Mouse (Mus musculus) layer of hippocampus, adult 9-11 months (tissue): ENCODE data around the gene Nup210.

Experiments used
- DNase-seq: peaks from one replicate; pipeline ENCODE4 v3.0.0; 2022

Nup210 gene

DNA sequence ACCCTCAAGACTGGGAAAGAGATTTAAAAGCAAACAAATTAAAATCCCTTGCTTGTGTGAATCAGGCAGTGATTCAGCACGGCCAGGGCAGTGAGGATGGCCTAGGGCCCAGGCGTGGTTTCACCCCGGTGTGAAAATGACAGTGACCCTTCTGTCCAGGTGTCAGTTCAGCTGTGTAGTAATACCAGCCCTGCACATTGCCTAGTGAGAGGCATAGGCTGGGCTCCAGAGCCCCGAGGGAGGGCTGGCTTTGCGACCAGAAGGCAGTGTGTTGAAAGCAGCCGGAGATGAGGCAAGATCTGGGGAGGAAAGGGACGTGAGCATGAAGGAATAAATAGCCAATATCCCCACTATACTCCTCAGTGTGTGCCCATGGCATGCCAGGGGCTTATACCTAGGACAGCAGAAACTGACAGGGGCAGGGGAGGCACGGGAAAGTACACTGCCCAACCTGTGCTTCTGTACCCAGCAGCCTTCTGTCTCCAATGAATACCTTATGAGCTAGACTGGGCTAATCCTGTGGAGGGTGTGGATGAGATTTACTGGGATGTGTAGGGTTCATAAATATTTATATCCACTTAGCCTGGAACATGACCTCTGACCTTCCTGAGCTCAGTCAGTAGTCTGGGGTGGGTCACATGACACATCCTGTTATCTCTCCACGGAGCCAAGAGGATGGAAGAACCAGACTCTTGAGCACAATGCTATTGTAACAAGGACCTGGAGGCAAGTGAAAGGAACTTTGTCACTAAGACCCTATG, 102.3 kb downstream of the Nup210 start:
- no peak for DNase-seq

DNA sequence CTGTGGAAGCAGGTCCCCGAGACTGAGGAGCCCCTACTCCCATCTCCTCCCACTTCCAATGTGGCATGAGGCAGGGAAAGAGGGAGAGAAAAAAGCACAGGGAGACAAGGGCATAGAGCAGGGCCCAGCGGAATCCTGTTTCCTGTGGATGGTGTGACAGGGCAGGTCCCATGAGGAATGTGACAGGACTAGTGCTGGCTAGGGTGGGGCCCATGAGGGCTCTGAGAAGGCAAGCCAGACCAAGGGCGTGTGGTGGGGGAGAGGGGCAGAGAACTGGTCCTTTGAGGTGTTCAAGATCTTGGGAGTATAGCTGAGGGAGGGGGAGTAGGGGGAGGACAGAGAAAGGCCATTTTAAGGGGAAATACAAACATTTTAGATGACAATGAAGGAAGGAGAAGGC, 104.2 kb downstream of the Nup210 start:
- DNase-seq = no peak

DNA sequence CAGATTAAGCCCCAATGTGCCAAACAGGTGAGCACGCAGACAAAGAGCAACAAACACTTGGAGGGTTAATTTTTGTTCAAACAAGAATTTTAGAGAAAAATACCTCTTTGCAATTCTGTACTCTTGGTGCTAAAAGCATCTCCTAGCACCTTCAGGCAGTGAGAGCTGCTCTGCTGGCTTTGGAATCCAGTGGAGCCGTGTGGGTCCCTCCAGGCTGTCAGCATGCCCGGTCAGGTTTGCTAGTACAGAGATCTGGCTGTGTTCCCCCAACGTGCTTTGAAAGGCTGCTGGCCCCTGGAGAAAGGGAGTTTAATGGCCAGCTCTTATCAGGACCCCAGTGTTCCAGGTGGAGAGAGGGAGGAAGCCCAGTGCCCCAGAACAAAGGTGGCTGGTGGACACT, 105.1 kb downstream of the Nup210 start:
- DNase-seq = no peak

DNA sequence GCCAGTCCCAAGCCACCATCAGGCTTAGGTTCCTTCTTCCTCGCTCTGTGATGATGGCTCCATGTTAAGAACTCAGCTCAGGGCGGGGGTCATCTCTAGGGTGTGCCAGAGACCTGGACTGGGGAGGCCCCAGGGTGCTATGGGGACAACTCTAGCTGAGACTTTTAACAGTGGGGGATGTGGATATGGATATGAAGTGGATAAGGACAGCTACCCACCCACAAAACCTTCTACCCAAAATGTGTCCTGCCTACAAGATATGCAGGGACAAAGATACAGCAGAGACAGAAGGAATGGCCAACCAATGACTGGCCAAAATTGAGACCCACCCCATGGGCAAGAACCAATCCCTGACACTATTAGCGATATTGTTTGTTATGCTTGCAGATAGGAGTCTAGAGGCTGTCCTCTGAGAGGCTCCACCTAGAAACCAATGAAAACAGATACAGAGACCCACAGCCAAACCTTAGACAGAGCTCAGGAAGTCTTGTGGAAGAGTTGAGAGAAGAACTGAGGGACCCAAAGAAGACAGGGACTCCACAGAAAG, 108.3 kb downstream of the Nup210 start:
- no peak for DNase-seq

DNA sequence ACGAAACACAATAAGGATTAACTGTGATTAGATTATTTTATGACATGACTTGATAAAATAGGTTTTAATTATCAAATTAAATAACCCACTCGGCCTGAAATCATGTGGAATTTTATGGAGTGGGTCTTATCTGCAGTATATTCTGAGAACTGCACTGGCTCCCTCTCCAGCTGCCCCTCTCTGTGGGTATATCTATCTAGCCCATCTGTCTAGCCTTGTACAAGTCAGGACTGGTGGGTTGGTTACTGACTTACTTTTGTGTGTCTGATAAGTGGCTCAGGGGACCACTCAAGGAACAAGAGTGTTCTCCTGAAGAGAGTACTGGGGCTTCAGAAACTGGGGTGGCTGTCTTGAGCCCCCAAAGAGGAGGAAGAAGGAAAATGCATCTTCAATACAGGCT, 109.4 kb downstream of the Nup210 start:
- DNase-seq = no peak

DNA sequence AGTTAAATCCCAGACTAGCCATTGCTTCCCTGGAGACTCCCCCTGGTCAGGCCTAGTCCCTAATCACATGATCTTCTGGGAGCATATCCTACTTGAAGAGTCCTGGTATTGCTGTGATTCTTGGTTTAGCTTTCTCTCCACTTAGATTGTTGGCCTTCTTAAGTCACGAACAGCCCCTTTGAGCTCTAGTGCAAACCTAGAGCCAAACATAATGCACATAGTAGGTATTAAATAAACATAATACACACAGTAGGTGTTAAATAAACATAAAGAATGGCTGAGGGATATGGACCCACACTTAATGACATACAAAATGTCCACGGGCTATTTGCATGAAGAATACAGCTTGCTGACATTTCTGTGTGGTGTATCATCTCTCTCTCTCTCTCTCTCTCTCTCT, 112.5 kb downstream of the Nup210 start:
- DNase-seq = no peak

DNA sequence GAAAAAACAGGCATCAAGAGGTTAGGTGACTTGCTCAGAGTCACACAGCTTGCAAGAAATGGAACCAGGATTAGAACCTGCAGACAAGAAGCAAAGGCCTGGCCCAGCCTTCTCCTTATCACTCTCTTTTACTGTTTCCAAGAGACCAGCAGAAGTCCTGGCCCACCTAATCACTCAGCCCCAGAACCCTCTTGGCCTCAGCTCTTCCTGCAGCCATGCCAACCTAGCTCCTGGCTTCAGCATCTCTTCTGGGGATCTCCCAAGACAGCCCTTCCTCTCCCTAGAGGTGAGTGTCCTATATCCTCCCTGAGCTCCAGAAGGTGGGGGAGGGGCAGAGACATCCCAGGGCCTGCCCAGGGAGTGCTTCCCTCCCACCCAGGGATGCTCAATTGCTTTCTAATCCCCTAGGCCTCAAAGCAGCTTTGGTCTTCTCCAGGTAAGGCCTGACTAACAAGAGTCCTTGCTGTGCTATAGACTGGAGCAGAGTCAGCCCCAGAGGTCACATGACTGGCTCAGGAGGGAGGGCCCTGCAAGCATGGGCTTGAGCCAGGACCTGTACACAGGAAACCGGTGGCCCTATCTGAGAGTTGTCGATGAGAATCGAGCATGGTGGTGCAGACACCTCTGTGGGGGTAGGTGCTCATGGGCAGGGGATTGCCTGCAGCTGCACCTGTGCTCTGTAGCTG, 113.2 kb downstream of the Nup210 start:
- no peak for DNase-seq

DNA sequence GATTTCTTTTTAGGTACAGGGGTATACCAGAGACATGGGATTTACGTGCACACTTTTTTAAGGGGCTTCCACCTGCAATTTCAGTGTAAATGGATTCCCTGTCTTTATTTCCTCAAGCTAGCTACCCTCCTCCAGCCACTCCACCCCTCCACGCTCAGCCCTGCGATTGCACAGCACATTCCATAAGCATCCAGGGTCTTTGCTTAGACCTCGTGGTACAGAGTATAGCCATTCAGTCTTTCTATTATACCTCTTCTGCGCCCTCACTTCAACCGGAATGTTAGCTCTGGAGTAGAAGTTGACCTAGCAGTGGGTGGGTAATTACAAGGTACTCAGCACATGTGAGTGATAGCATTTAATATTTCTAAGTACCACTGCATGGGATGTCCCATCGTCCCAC, 115.1 kb downstream of the Nup210 start:
- DNase-seq = no peak

DNA sequence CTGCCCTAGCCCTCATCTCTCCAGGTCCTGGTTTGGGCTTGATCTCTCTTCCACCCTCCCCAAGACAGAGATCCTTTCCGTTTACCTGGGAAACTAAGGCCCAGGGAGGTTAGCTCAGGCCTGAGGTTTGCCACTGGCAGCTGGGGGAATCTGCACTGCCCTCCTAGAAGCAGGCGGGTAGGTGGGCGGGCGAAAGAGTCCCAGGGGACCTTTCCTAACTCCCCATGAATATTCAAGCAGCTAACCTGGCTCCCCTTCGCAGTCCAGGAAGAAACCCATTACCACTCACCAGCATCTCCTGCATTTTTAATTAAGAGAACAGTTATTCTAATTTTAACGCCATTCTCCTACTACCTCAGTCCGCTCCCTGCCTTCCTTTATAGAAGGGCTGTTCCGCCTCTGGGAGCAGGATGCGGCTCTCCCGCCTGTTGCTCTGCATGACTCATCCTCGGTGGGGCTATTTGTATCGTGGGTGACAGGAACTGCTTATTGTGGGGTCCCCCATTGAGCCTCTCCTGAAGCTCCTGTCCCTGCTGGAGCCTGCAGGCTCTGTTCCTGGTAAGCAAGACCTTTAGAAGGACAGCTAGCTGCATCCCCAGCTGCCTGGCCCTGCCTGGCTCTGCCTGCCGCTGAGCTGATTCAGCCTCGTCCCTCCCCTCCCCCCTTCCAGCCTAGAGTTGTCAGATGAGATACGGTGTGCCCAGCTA, 115.7 kb downstream of the Nup210 start:
- DNase-seq = peak; percentile 76

DNA sequence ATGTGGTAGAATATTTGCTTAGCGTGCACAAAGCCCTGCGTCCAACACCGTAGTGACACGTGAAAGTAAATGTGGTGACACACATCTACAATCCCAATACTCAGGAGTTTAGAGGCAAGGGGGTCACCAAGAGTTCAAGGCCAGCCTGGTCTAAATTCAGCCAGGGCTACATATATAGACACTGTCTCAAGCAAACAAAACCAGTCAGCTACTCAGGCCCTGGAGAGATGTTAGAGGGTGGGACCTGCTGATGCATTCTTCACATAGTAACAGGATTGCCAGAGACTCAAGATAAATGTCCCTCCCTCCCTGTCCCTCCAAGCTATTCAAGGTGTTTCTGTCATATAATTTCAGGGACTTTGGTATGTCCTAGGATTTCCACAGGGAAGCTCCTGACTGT, 117.5 kb downstream of the Nup210 start:
- DNase-seq = no peak

DNA sequence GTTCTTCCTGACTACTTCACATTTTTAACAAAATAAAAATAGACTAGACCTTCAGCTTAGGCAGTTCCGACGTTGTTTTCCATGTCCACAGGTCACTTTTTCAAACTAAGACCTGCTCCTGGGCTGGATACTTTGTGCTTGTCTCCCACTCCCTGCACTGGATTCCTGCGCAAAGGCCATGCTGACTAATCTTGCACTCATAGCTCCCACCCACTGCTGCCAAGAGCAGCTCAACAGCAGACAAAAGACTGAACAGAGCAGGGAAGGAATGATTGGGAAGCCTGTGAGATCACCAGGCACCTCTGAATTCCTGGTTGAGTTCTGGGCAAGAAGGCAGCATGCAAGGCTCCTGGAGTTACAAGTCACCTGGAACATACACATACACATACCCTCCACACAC, 119.6 kb downstream of the Nup210 start:
- no peak for DNase-seq

DNA sequence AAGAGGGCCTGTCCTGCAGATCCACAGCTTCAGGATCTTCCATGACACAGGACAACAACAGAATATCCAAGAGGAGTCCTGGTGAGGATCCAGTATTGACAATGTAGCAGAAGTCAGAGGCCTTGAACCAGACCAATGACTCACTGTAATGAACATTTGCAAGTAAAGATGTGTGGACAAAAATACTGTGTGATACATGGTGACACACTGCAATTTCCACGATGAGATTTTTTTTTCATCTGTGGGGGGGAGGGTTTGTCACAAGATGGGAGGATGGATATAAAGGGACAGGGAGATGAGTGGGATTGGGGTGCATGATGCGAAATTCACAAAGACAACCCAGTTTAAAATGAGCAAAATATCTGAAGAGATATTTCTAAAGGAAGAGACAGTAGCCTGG, 120.4 kb downstream of the Nup210 start:
- no peak for DNase-seq

DNA sequence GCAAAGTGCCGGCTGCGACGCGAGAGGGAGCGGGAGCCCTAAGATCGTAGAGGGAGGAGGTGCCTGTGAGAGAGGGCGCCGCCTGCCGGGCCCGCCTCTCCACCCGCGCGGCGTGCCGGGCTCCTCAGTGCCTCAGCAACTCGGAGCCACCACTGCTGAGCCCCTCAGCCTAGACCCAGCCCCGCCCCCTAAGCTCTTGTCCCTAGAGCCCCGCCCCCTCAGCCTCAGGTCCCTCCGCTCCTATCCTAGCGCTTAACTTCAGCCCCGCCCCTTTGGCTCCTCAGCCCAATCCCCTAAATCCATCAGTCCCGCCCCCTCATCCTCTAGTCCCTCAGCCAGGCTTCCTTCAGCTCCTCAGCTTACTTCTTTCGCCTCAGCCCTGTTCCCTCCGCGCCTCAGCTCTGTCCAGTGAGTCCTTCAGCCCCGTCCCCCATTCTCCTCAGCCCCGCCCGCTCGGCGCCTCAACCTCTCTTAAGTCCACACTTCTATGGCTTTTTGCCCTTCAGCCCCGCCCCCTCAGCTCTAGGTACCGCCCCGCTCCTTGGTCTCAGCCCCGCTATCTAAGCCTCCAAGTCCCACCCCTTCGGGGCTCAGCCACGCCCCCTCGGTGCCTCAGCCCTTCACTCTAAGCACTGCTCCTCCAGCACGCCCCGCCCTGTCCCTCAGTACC, 127.8 kb downstream of the Nup210 start, which contains the start of gene Iqsec1:
TSS of gene Iqsec1 (minus strand) at position 38 of the 670 bp plus-strand sequence.
- DNase-seq = peak; percentile 90

DNA sequence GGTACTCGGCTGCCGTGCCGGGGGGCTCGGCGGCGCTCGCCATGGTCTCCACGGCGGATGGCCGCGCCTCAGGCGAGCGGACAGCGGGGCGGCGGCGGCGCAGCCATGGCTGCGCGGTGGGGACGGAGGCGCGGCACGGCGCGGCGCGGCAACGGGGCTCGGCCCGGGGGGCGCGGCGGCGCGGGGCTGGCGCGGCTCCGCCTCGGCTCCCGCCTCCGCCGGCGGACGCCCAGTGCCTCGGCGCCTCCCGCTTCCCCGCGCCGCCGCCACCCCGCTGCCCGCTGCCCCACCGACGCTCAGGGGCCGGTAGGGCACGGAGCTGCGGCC, 128.4 kb downstream of the Nup210 start:
- no peak for DNase-seq

DNA sequence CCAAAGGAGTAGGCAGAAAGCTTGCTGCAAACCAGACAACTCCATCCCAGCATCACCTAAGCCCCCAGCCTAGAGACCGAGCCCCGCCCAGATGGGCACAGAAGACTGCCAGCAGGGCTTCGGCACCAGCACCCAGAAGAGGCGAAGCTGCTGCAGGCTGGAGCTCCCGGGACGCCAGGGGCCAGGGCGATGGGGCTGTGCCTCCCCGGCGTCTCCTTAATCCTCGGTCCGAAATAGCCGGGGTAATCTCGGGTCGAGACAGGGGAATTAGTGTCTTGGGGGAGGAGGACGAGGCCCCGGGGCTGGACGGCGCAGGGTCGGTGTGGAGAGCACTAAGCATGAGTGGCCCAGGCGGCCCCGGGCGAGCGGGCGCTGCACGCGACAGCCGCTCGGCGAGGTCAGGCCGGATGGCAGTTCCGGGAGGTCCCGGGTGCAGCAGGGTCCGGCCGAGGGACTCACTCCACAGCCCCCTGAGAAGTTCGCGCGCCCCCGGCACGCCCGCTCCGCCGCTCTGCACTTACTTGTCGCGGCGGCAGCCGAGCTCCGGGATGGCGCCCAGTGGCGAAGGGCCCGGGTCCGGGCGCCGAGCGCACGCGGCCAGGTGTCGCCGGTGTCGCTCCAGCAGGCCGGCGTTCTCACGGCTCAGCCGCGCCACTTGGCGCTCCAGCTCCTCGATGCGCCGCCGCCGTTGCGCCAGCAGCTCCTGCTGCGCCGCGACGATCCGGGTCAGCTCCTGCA, 128.9 kb downstream of the Nup210 start:
- DNase-seq = no peak

DNA sequence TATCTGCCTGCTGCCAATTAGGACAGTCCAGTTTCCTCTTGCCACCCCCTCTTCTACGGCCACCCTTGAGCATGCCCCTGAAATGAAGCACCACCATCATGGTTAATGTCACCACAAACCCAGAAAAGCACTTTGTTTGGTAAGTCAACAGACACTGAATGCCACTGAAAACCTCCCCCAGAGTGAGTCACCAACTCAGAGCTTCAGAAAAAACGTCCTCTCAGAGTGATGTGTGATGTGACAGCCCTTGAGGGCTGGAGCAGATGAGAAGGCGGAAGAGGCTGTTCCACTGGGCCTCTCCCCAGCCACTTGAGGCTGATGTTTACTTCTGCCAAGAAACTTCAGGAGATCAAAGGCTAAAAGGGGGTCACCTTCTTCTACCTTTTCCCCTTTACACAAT, 132.5 kb downstream of the Nup210 start:
- no peak for DNase-seq

DNA sequence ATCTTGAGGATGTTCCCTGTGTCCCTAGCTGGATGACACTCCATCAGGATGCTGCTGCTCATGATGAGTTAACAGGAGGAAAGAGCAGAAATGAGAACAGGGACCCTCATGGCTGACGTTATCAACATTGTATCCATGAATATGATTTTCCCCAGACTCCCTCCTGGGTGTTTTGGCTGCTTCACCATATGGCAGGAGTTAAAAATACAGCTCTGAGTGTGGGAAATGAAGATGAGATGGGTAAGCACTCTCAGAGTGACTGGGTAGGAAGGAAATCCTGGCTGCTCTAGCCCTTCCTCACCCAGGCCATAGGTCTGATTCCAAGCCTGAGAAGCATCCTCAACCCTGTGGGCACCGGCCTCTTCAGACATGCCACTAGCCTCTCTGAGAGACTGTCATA, 142.3 kb downstream of the Nup210 start:
- no peak for DNase-seq

DNA sequence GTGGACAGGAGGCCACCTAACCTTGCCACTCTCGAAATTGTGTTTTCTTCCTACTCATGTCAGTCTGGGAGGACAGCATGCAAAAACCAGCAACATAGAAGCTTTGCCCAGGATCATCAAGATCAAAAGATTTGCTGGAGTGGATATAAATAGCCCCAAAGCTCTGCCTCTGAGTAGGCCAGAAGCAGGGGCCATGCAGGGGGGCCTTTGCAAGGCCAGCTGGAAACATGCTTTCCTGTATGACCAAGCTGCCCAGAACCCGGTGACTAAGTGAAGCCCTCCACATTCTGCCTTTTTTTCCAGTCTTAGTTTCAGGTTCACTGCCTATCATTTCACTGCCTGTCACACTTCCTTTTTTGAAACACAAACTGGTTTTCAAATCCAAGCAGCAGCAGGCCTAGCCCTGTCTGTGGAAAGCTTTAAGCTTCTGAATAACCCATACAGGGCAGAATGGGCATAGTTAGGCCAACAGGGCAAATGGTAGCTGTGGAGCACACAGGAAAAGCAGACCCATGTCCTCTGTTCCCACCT, 147.2 kb downstream of the Nup210 start:
- DNase-seq = no peak
